Mouse (Mus musculus): ENCODE data around the gene Lsm3. TPM values are rescaled to one million over a fixed set of nuclear protein-coding genes. Genes with fewer than 3 reads are reported as not detected.

Lsm3 gene
- polyA plus RNA-seq (2017; shearing (Covaris generic)): 119 TPM

GRCm38 (mm10) chr6:91515545-91516449 lies at the start of gene Lsm3, which contains the start of gene Xpc:
Gene Lsm3, plus strand, starts transcription at chr6:91515928.
Gene Xpc, minus strand, starts transcription at chr6:91515888.

GRCm38 (mm10) chr6:91472868-91473804 lies 42.6 kb upstream of the Lsm3 start, which contains the start of the genes Chchd4 and Tmem43:
Gene Chchd4, minus strand, starts transcription at chr6:91473546.
Gene Tmem43, plus strand, starts transcription at chr6:91473703.

Other genes starting within 250 kb of the Lsm3 start
- gene Wnt7a, start 104.6 kb upstream of the Lsm3 start, polyA plus RNA-seq (2017; shearing (Covaris generic)): 0.12 TPM
- 13.1 TPM for gene Chchd4, start 42.4 kb upstream of the Lsm3 start, polyA plus RNA-seq (2017; shearing (Covaris generic))
- 38.3 TPM for gene Tmem43, start 42.2 kb upstream of the Lsm3 start, polyA plus RNA-seq (2017; shearing (Covaris generic))
- 14.3 TPM for gene Xpc, start within 50 bp of the Lsm3 start, polyA plus RNA-seq (2017; shearing (Covaris generic))
- 70.7 TPM for gene Slc6a6, start 168.1 kb downstream of the Lsm3 start, polyA plus RNA-seq (2017; shearing (Covaris generic))

All from effector memory CD4-positive, alpha-beta T cell, adult 7 months (primary cell).